Mouse (Mus musculus) hindbrain, embryonic 12.5 days (tissue): ENCODE results near the gene Polr1d. TPM values are rescaled to one million over a fixed set of nuclear protein-coding genes. Genes with fewer than 3 reads are reported as not detected.

Experiments used
- polyA plus RNA-seq: library from polyadenylated mRNA; unstranded; fragments of >200 nt; fragmentation: Nextera tagmentation; extraction: Ambion mirVana; gene quantifications from 2 replicates; pipeline ENCODE4 v1.2.1, GENCODE M21; 2016

The Polr1d gene
- polyA plus RNA-seq, 1 experiment from 2014 or later: 98.0 TPM

Other genes with a start within 250 kb of the Polr1d start
- 362 and 406 TPM in 2 replicates for gene Rpl21, start 244.2 kb upstream of the Polr1d start, polyA plus RNA-seq
- 11.0 and 13.4 TPM in 2 replicates for gene Rasl11a, start 232.0 kb upstream of the Polr1d start, polyA plus RNA-seq
- gene Gtf3a, start 128.4 kb upstream of the Polr1d start, polyA plus RNA-seq: 89.1 and 97.1 TPM in 2 replicates
- 23.5 and 24.6 TPM in 2 replicates for gene Mtif3, start 113.2 kb upstream of the Polr1d start, polyA plus RNA-seq
- gene Lnx2, start 464 bp upstream of the Polr1d start, polyA plus RNA-seq: 8.8 and 9.4 TPM in 2 replicates
- gene Gsx1, start 111.6 kb downstream of the Polr1d start, polyA plus RNA-seq: 8.6 and 9.3 TPM in 2 replicates
- not detected in 2 replicates for gene Pdx1, start 192.9 kb downstream of the Polr1d start, polyA plus RNA-seq
- not detected in 2 replicates for gene Cdx2, start 230.2 kb downstream of the Polr1d start, polyA plus RNA-seq
- gene Urad, start 245.4 kb downstream of the Polr1d start, polyA plus RNA-seq: not detected in 2 replicates